Mouse (Mus musculus) kidney, adult 2 months (tissue): ENCODE results near the gene Fam24a.

Source experiments
- CTCF ChIP-seq: fragments of 200-500 bp; conservative IDR thresholded peaks from 2 replicates; pipeline ENCODE4 v1.5.1; 2011; ENCODE audit warnings: low read depth, mild to moderate bottlenecking, control low read depth, low read length, moderate library complexity, mixed read lengths; ENCODE audit not compliant: insufficient read depth, insufficient read length
- POLR2A ChIP-seq: fragments of 200-500 bp; IDR thresholded peaks from one replicate; pipeline ENCODE4 v1.6.1; 2011; ENCODE audit warnings: low read depth, low read length, control low read depth

- no peak for TF ChIP-seq POLR2A
- no peak for TF ChIP-seq CTCF
Measured at GRCm38 (mm10) chr7:131337502-131338068, 3.9 kb downstream of the Fam24a start.
